Mouse (Mus musculus): ENCODE measurements around the gene Ctbp2. TPM values are rescaled to one million over a fixed set of nuclear protein-coding genes. Genes with fewer than 3 reads are reported as not detected.

The Ctbp2 gene
- polyA plus RNA-seq, 1 experiment from 2014 or later = 134 TPM

GRCm38 (mm10) chr7:133159519-133159918 is 35.4 kb upstream of the Ctbp2 start:
- no peaks in the 10 kb centered on the region for H3K36me3 ChIP-seq (ENCODE audit: control insufficient read depth, insufficient read depth, low read length)
- H3K4me1 ChIP-seq (replicated peaks; ENCODE audit: control insufficient read depth, insufficient read depth, low read length) = no peaks in the 10 kb centered on the region
- no peak for ATAC-seq (ENCODE audit: low FRiP score)
- no peak for DNase-seq (ENCODE audit: low spot score)
- no peak overlapping the region for H3K4me2 ChIP-seq (replicated peaks; ENCODE audit: low read depth, low read length)
- H3K9ac ChIP-seq (ENCODE audit: low read depth, low read length) = no peak overlapping the region
- no peaks in the 10 kb centered on the region for H3K27me3 ChIP-seq (ENCODE audit: control insufficient read depth, insufficient read depth, low read length)
- WGBS = 92% methylated on average over 3 of the region's 3 CpGs
- H3K9me3 ChIP-seq (ENCODE audit: control insufficient read depth, low read length) = no peaks in the 10 kb centered on the region
- no peak overlapping the region for H3K4me3 ChIP-seq (ENCODE audit: low read depth, low read length)
- H3K27ac ChIP-seq (ENCODE audit: low read depth, low read length) = no peak overlapping the region

- ATAC-seq (ENCODE audit: low FRiP score) = no peak
- Histone ChIP-seq H3K36me3 (ENCODE audit: control insufficient read depth, insufficient read depth, low read length) (no peaks in the 10 kb centered on the region), H3K4me1 (replicated peaks; ENCODE audit: control insufficient read depth, insufficient read depth, low read length) (no peaks in the 10 kb centered on the region), H3K4me2 (replicated peaks; ENCODE audit: low read depth, low read length) (no peak overlapping the region), H3K27me3 (ENCODE audit: control insufficient read depth, insufficient read depth, low read length) (no peaks in the 10 kb centered on the region), H3K9ac (ENCODE audit: low read depth, low read length) (no peak overlapping the region), H3K9me3 (ENCODE audit: control insufficient read depth, low read length) (no peaks in the 10 kb centered on the region), H3K4me3 (ENCODE audit: low read depth, low read length) (no peak overlapping the region), H3K27ac (ENCODE audit: low read depth, low read length) (no peak overlapping the region)
- no peak for DNase-seq (ENCODE audit: low spot score)
- 84% methylated on average over 12 of the region's 12 CpGs for WGBS
Observed at GRCm38 (mm10) chr7:133155621-133156020, 31.5 kb upstream of the Ctbp2 start.

DNA sequence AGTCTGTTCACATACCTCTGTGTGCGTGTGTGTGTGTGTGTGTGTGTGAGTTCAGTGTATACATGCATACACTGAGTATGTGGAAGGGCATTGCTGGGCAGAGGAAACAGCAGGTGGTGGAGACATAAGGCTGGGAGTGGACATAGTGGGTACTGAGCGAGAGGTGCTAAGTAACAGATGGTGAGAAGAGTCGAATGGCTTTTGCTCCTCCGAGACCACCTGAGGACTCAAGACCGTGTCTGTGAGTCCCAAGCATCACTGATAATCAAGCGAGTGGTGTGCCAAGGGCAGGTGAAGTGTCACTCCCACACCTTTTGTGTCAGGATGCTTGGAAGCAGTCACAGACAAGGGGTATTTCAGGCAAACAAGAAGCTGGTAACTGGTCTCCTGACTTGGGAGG is 30.7 kb upstream of the Ctbp2 start:
- Histone ChIP-seq H3K36me3 (ENCODE audit: control insufficient read depth, insufficient read depth, low read length) (no peaks in the 10 kb centered on the region), H3K9ac (ENCODE audit: low read depth, low read length) (no peak overlapping the region), H3K9me3 (ENCODE audit: control insufficient read depth, low read length) (no peaks in the 10 kb centered on the region), H3K4me1 (replicated peaks; ENCODE audit: control insufficient read depth, insufficient read depth, low read length) (no peaks in the 10 kb centered on the region), H3K27me3 (ENCODE audit: control insufficient read depth, insufficient read depth, low read length) (no peaks in the 10 kb centered on the region), H3K4me3 (ENCODE audit: low read depth, low read length) (no peak overlapping the region), H3K4me2 (replicated peaks; ENCODE audit: low read depth, low read length) (no peak overlapping the region), H3K27ac (ENCODE audit: low read depth, low read length) (no peak overlapping the region)
- WGBS = 72% methylated on average over 6 of the region's 6 CpGs
- no peak for ATAC-seq (ENCODE audit: low FRiP score)
- DNase-seq (ENCODE audit: low spot score) = no peak

GRCm38 (mm10) chr7:133139689-133140336 is 15.7 kb upstream of the Ctbp2 start:
- H3K4me2 ChIP-seq (replicated peaks; ENCODE audit: low read depth, low read length) = no peak overlapping the region
- no peak overlapping the region for H3K27ac ChIP-seq (ENCODE audit: low read depth, low read length)
- no peak overlapping the region for H3K9ac ChIP-seq (ENCODE audit: low read depth, low read length)
- DNase-seq (ENCODE audit: low spot score) = no peak
- H3K4me1 ChIP-seq (replicated peaks; ENCODE audit: control insufficient read depth, insufficient read depth, low read length) = no peaks in the 10 kb centered on the region
- 90% methylated on average over 8 of the region's 8 CpGs for WGBS
- H3K4me3 ChIP-seq (ENCODE audit: low read depth, low read length) = no peak overlapping the region
- ATAC-seq (ENCODE audit: low FRiP score) = no peak
- no peaks in the 10 kb centered on the region for H3K9me3 ChIP-seq (ENCODE audit: control insufficient read depth, low read length)
- H3K27me3 ChIP-seq (ENCODE audit: control insufficient read depth, insufficient read depth, low read length) = no peaks in the 10 kb centered on the region
- H3K36me3 ChIP-seq (ENCODE audit: control insufficient read depth, insufficient read depth, low read length) = no peaks in the 10 kb centered on the region

DNA sequence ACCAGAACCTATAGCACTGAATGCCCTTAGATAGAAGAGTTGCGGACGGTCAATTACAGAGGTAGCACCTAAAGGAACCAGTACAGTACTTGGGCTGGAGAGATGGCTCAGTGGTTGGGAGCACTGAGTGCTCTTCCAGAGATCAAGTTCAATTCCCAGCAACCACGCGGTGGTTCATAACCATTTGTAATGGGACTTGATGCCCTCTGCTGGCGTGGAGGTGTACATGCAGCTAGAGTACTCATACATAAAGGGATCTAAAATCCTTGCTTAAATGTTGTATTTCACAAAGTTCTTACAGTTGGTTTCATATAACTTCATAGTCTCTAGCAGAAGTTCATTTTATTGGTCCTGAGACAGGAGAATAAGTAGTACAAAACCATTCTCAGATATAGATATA is 9.4 kb upstream of the Ctbp2 start:
- Histone ChIP-seq H3K9ac (ENCODE audit: low read depth, low read length) (no peak overlapping the region), H3K27me3 (ENCODE audit: control insufficient read depth, insufficient read depth, low read length) (no peaks in the 10 kb centered on the region), H3K4me1 (replicated peaks; ENCODE audit: control insufficient read depth, insufficient read depth, low read length) (no peaks in the 10 kb centered on the region), H3K4me2 (replicated peaks; ENCODE audit: low read depth, low read length) (no peak overlapping the region), H3K36me3 (ENCODE audit: control insufficient read depth, insufficient read depth, low read length) (no peaks in the 10 kb centered on the region), H3K27ac (ENCODE audit: low read depth, low read length) (no peak overlapping the region), H3K9me3 (ENCODE audit: control insufficient read depth, low read length) (no peaks in the 10 kb centered on the region), H3K4me3 (ENCODE audit: low read depth, low read length) (no peak overlapping the region)
- ATAC-seq (ENCODE audit: low FRiP score) (no peak), DNase-seq (ENCODE audit: low spot score) (no peak)
- WGBS = 77% methylated on average over 5 of the region's 5 CpGs

GRCm38 (mm10) chr7:133132702-133133101 is 8.5 kb upstream of the Ctbp2 start:
- 92% methylated on average over 5 of the region's 5 CpGs for WGBS
- no peak for DNase-seq (ENCODE audit: low spot score)

DNA sequence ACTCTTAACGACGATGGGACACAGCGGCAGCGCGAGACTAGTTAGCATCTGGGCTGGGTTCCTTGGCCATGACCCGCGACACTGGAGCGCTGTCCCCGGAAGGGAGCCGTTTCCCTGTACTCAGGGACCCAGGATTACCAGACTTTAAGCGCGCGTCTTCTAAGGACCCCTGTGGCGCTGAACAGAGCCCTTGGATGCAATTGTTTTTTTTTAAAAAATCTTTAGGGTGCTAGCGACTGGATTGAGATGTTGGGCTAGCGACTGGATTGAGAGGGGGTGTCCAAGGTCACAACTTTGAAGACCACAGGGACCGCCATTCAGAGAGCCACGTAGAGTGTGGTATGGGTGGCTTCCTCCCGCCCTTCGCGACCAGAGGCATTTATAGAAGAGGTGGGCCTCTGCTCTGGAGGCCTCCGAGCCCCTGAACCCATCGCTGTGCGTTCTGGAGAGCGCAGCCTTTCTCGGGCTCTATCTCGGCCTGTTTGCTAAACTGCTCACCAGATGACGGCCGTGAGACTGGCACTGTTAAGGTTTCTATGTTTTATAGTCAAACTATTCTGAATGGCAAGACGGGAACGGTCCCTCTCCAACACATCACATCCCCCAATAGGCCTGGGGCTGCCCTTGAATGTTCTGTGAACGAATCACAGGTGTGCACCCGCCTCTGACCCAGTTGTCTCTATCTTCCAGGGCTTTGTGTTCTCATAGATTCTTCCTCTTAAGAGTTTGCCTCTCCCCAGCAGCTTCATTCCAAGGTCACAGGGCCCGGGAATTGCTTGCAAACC is 739 bp upstream of the Ctbp2 start:
- DNase-seq (ENCODE audit: low spot score) (peak; percentile 48), ATAC-seq (ENCODE audit: low FRiP score) (peak; percentile 4; the same call in 1 of the 2 replicates)
- 3% methylated on average over 34 of the region's 34 CpGs for WGBS
- Histone ChIP-seq H3K27me3 (ENCODE audit: control insufficient read depth, insufficient read depth, low read length) (no peaks in the 10 kb centered on the region), H3K4me1 (replicated peaks; ENCODE audit: control insufficient read depth, insufficient read depth, low read length) (peaks cover 4% of the 10 kb centered on the region; the same call in 1 of the 2 replicates), H3K4me2 (replicated peaks; ENCODE audit: low read depth, low read length) (peak overlapping the region; percentile 98), H3K9ac (ENCODE audit: low read depth, low read length) (peak overlapping the region; percentile 99), H3K36me3 (ENCODE audit: control insufficient read depth, insufficient read depth, low read length) (no peaks in the 10 kb centered on the region), H3K27ac (ENCODE audit: low read depth, low read length) (no peak overlapping the region; the same call in 1 of the 2 replicates), H3K4me3 (ENCODE audit: low read depth, low read length) (peak overlapping the region; percentile 95), H3K9me3 (ENCODE audit: control insufficient read depth, low read length) (no peaks in the 10 kb centered on the region)

More at GRCm38 (mm10) chr7:133132702-133133101, 8.5 kb upstream of the Ctbp2 start:
- ATAC-seq (ENCODE audit: low FRiP score) = no peak
- H3K9ac ChIP-seq (ENCODE audit: low read depth, low read length) = no peak overlapping the region
- H3K27me3 ChIP-seq (ENCODE audit: control insufficient read depth, insufficient read depth, low read length) = no peaks in the 10 kb centered on the region
- H3K36me3 ChIP-seq (ENCODE audit: control insufficient read depth, insufficient read depth, low read length) = no peaks in the 10 kb centered on the region
- H3K4me2 ChIP-seq (replicated peaks; ENCODE audit: low read depth, low read length) = no peak overlapping the region
- H3K27ac ChIP-seq (ENCODE audit: low read depth, low read length) = no peak overlapping the region
- H3K4me1 ChIP-seq (replicated peaks; ENCODE audit: control insufficient read depth, insufficient read depth, low read length) = no peaks in the 10 kb centered on the region
- no peak overlapping the region for H3K4me3 ChIP-seq (ENCODE audit: low read depth, low read length)
- no peaks in the 10 kb centered on the region for H3K9me3 ChIP-seq (ENCODE audit: control insufficient read depth, low read length)

- H3K27me3 ChIP-seq (ENCODE audit: control insufficient read depth, insufficient read depth, low read length) = no peaks in the 10 kb centered on the region
Observed at GRCm38 (mm10) chr7:133123244-133123998, 733 bp downstream of the Ctbp2 start, which contains the start of gene Fgfr2. Fgfr2 (minus strand) TSS chr7:133123350.

More at GRCm38 (mm10) chr7:133123244-133123998, 733 bp downstream of the Ctbp2 start, which contains the start of gene Fgfr2:
- Histone ChIP-seq H3K4me3 (ENCODE audit: low read depth, low read length) (peak within 1 kb of the TSS; percentile 95), H3K9me3 (ENCODE audit: control insufficient read depth, low read length) (no peaks in the 10 kb centered on the region), H3K27ac (ENCODE audit: low read depth, low read length) (peak within 1 kb of the TSS; percentile 100), H3K4me2 (replicated peaks; ENCODE audit: low read depth, low read length) (peak within 1 kb of the TSS; percentile 98), H3K36me3 (ENCODE audit: control insufficient read depth, insufficient read depth, low read length) (no peaks in the 10 kb centered on the region), H3K9ac (ENCODE audit: low read depth, low read length) (peak within 1 kb of the TSS; percentile 99), H3K4me1 (replicated peaks; ENCODE audit: control insufficient read depth, insufficient read depth, low read length) (peaks cover 4% of the 10 kb centered on the region; the same call in 1 of the 2 replicates)
- DNase-seq (ENCODE audit: low spot score) (peak; percentile 79), ATAC-seq (ENCODE audit: low FRiP score) (peak; percentile 77)
- WGBS = 1% methylated on average over 25 of the region's 53 CpGs

Measured in hindbrain, embryonic 11.5 days (tissue).